Mouse (Mus musculus) urinary bladder, postnatal 14 days (tissue): ENCODE measurements at regions not wholly inside any gene's neighbourhood (a gene's known extent, or its start where the extent isn't known, plus 50 kb on each side); places are given as distances from the start of the nearest gene placed in this dataset.

ENCODE experiments used
- DNase-seq: peaks from one replicate; pipeline ENCODE4 v3.0.0; 2021; ENCODE audit warnings: low spot score

DNA sequence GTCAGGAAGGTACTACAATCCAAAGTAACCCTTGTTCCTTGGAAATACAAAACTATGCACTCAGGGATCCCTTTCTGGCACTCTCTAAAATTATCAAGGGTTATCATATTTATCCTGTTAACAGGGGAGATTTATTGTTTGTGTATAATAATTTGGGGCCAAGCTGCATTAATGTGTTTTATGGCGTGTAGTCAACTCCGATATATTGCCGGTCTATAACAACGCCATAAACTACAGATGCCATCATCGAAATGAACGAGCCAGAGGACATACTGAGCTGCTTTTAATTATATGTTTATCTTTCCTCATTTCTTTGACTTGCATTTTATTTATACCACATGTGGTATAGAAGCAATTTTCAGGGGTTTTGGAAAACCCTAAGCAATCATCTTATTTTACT, 147.2 kb downstream of the Nr2f2 start:
- DNase-seq, result no peak

DNA sequence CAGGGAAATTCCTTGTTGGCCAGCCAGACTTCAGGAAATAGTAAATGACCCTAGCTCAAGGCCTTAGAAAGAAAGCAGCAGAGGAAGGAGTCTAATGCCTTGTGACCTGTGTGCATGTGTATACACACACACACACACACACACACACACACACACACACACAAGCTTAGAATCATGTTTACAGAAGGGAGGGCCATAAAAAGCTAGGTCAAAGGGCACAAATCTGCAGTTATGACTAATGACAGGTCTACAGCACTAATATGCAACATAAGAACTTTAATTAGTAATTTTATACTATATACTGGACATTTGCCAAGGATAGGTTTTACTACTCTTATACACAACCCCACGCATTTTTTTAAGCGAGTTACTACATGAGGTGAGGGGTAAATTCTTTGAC, 149.4 kb downstream of the Nr2f2 start:
- DNase-seq, result no peak

DNA sequence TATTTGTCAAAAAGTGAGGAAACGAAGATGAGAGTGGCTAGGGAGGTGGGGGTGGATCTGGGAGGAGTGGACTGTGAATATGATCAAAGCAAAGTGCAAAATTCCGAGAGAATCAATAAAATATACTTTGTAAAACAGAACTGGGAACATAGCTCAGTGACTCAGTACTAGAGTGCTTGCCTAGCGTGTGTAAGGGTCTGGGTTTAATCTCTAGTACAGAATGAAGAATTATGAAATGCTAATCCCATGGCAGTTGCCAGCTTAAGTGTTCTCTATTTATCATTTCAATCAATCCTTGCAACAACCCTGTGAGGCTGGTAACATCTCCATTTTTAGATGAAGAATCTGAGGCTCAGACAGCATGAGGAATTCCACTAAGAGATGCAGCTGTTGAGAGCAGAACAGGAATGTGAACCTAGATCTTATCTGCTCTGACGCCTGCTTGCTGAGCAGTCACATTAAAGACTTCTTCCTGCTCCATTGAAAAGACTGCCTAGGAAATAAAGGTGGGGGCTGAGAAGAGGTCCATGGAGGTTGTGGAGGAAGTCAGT, 152.5 kb downstream of the Nr2f2 start:
- DNase-seq, result no peak

DNA sequence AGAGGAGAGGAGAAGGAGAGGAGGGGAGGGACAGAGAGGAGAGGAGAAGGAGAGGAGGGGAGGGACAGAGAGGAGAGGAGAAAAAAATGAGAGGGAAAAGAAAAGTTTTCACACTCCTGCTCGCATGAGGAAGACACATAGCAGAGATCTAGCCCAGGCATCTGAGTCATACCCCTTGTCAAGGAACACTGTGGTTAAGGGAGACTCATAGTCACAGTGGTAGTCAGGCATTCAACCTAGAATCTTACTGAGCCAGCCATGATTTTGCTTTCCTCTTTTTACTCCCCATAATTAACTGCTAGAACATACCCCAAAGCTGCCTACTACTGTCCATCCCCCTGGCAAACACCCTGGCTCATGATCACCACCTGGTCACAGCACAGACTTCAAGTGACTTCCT, 160.6 kb downstream of the Nr2f2 start:
- DNase-seq, result no peak

DNA sequence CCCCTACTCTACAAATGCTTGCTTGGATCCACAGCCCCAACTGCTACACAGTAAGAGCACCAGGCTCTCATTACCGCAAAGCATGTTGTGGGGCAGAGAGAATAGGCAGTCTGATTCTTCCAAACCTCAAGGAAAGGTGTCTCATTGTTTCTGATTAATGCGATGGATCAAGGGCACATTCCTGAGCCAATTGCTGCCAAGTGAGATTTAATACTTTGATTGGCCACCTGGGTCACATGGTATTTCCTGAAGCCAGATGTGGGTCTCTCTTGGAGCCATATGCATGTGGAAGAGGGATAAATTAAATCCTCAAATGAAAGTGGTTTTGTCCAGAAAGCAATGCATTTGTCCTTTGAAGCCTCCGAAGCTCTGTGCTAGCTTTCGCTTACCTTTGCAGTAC, 166.3 kb downstream of the Nr2f2 start:
- DNase-seq, result no peak

DNA sequence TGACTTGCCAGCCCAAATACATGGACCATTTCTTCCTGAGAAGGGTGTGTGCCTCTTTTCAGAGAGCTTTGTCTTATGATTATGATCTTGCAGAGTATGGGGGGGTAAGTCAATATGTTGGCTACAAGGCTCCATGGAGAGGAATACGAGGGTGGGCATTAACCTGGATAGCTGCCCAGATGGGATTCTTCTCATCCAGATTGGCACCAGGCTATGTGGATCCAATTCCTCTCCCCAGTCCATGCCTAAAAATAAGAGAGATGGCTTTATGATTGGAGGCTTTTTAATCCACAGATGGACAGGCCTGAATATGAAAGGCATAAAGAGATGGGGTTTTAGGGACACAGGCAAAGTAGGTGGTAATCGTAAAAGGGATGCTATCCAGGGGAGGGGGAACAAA, 187.6 kb downstream of the Nr2f2 start:
- DNase-seq, result no peak

DNA sequence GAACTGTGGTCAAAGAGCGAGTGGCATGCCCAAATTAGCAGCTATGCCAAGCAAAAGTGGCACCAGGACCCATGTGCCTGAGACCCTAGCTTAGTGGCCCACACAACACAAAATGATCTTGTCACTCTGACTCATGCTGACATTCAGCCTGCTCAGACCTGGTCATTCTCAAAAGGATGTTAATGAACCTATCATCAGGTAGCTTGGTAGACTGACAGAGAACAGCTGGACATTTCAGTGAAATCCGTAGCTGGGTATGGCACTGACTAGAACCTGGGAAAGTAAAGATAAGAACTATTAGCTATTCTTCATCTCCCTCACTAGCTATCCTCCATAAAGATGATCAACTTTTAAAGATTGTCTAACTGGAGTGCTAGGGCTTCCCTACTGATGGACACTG, 188.5 kb downstream of the Nr2f2 start:
- DNase-seq, result no peak

DNA sequence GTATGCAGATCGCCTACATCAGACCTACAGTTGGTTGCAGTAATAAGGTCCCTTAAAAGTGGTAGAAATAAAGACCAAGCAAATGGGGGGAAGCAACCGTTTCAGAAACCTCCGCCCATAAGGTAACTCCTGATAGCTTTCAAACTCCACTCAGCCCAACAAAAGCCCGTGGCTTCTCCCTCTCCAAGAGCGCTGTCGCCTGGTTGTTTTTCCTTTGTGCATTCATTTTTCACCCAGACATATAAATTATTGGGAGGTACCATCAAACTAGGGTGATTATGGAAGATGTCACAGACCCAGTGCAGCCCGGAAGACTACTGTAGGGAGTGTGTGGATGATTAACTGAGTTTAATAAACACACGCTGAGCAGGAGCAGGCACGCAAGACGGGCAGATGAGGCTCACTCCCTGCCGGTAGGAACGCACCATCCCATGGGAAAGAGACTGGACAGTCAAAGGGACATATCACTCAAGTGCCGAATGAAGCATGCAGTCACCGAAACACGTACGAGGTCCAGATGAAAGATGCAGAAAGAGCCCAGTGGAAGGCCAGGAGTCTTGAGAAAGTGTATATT, 189.8 kb downstream of the Nr2f2 start:
- no peak for DNase-seq

DNA sequence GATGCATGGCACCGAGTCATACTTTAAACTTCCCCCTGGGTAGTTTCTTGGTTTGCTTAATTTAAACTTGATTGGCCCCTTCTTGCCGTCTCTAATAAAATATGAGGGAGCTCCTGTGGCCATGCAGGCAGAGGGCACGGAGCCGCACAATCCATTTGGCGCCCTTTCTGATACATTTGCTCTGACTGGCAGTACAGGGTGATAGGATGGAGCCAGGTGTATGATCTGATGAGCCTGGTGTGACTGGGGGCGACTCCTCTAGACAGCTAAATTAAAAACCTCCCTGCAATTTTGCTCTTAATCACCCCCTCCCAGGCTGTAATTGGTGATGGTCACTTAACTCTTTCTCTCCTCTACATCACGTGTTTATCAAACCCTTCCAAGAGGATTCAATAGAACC, 190.4 kb downstream of the Nr2f2 start:
- DNase-seq, result no peak

DNA sequence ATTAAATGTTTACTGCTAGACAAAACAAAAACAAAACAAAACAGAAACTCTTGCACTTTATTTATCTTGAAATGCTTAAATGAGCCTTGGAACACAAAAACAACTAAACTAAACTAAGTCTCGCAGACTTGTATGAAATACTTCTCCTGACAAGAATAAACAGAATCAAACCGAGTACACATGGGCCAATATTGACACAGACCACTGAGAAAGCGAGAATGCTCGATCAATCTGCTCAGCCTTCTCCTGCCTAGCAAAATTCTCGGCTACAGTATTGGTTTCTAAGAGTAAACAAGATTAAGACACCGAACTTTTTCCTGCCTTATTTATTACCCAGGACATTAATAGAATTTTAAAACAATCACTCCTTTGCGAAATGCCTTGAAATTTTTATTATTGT, 194.1 kb downstream of the Nr2f2 start:
- no peak for DNase-seq

DNA sequence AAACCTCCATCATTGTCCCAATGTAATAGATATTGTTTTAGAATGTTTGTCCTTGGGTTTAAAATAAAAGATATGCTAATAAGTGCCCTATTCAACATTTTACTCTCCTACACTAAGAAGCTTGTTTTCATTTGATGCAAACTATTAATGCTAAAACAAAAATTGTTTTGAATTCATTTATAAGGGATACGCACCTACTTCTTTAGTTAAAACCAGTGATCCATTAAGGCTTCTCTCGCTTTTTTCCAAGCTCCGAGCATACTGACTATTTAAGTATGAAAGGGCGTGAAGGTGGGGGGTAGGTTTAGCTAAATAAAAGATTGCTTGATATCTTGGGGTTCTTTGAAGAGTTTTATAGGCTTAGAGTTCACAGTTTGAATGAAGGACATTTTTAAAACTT, 195.1 kb downstream of the Nr2f2 start:
- no peak for DNase-seq

DNA sequence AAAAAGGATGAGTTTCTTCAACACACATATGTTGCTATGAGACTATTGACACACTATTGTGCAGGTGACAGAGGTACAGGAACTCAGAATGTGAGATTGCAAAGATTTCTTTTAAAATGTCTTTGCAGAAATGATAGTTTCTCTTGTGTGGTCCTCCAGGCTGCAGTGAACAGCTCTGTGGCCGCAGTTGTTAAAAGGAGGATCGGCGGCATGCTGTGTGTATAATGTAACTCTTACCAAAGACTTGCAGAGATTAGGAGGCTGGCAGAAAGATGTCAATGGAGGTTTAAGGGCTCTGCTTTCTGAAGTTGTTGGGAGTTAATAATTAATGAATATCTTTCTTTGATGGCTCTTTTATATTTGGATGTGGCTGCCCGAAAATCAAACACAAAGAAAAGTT, 198.5 kb downstream of the Nr2f2 start:
- DNase-seq, result no peak

DNA sequence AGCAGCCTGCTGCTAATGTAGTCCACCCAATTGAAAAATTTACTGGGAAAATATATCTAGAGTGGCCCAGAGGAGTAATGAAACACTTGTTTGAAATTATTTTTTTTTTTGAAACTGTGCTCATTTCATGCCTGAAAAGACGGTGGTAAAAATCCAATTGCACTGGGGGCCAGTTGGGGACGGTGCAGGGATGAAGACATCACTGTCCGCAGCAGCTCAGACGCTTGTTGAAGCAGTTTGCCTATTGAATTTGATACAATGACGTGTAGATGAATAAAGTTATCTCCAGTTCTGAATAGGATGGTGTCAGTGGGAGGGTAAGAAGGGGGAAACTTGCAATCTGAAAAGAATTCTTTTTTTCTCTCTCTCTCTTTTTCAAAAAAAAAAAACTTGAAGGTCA, 200.5 kb downstream of the Nr2f2 start:
- DNase-seq, result no peak

DNA sequence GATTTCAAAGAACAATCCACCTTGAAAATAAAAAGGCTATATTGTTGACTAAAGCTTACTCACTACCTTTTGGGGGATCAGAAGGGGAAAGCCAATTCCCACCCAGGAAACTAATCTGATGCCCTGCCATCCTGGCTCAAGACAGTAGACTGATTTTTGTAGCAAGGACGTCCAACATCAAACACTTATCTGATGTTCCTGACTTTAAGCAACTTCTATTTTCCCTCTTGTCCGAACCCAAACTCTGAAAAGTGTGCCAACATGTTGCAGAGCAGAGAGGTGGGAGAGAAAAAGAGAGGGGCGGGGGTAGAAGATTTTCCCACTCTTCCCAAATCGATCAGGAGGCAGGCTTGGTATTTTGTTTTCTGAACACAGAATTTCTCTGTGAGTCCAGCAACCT, 201.0 kb downstream of the Nr2f2 start:
- DNase-seq, result no peak

DNA sequence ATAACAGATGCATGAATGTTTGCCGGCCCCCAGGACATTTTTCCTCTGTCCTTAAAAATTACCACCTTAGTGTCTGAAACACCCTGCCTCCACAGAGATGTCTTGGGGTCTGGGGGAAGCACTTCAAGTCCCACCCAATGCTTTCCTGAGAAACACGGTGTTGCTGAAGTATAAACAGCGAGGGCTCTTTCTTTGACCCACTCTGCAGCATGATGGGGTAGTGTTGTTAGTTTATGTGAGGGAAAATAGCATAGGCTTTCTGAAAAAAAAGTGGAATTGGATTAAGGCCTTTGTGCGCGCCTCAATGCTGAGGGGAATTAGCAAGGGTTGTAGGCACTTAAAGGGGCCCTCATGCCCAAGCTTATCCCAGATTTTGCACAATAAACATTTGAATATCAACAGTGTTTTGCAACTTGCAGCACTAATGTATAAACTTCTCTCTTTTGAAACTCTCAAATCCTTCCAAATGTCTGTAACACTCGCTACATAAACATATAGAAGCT, 201.8 kb downstream of the Nr2f2 start:
- DNase-seq, result no peak

DNA sequence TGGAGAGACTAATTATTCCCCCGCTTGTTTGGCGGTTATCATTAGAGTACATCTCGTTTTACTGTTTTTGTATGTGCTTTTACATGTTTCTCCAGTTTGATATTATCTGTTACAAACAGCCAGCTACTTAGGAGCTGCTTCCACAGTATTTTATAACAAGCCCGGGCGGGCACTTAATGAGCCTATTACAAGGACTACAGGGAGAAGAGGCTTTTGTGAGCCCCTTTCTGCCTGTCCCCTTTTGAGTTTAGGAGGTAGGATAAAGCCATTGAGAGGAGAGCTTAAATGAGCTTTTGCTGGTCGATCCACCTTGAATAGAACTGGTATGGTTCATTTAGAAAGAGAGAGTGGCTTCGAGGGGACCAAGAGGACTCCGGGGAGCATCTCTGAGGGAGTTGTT, 208.0 kb downstream of the Nr2f2 start:
- DNase-seq, result peak; percentile 4

DNA sequence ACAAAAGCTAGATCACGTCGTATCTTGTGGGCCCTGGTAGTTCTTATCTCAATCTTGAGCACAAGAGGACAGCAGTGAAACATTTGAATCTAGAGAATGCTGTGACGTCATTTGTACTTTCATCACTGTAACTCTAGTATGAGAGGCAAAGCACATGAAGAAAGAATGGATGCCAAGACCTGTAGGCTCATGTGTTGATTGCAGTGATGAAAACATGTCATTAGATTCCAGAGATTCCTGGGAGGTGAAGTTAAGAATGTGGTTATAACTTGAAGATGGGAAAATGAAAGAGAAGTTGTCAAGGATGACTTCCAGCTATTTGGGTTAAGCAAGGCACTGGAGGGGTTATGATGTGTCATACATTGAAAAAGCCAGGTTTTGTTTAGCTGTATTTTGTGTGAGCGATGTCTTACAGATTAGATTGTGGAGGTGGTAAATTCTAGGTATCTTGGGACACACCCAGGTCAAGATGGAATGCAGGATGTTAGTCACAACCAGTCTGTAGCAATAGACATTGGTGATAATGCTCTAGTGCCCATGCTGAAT, 221.7 kb downstream of the Nr2f2 start:
- no peak for DNase-seq

DNA sequence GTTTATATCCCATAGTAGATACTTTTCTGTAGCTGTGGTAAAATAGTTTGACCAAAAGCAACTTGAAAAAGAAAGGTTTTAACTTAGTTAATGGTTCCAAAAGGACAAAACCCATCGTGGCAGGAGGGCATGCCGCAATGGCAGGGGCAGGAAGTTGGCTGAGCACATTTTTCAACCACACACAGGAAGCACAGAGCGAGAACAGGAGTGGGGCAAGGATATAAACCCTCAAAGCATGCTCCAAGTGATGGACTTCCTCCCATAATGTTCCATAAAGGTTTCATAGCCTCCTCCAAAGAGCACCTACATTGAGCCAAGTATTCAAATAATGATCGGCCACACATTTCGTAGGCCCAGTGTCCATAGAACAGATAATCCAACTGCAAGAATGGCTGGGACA, 229.7 kb downstream of the Nr2f2 start:
- no peak for DNase-seq

DNA sequence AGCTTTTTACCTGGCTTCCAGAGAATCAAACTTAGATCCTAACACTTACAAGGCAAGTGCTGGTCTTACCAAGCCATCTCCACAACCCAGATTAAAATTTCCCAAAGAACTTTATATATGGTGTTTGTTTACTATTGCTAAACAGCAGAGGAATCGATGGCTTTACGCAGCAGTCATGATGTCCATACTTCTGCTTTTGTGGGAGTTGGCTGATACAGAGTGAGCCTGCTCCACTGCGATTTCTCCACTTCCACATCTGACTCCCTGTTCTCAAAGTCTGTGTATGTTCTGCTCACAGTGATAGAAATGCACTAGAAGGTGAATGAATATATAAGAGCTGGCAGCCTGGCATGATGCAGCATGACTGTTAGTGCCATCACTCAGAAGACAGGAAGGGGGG, 231.1 kb downstream of the Nr2f2 start:
- DNase-seq, result no peak

DNA sequence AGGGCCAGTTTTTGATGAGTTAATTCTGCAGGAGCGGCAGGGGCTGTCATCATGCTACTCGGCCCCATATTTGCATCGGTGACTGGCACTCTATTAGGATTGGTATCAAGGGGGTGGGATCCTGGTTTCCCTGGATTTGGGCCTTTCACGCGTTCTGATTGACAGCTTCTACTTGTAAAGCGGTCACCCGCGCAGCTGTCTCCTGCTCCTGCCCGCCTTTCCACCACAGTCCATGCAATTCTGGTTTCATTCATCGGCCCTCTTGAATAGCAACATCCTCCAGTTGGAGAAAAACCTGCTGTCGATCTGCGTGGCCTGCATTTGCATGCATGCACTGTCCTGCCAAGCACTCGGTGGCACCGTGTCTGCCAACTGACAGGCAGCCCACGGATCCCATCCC, 236.6 kb downstream of the Nr2f2 start:
- DNase-seq, result no peak

DNA sequence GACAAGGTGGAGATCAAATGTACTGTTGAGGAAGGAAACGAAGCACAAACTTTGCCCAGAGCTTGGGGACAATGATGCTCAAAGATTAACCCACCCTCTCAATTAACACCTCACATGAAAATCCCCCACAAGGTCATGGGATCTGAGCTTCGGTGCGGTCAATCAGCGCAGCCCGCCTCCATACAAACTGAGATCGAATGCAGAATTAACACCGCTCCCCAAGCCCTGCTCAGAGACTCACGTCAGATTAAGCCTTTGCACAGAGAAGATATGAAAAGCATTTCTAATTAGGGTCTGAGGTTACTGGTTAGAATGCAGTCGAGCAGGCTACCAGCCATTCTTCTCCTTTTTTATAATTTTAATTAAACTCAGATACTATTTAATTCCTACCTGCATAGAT, 243.7 kb downstream of the Nr2f2 start:
- DNase-seq, result no peak

DNA sequence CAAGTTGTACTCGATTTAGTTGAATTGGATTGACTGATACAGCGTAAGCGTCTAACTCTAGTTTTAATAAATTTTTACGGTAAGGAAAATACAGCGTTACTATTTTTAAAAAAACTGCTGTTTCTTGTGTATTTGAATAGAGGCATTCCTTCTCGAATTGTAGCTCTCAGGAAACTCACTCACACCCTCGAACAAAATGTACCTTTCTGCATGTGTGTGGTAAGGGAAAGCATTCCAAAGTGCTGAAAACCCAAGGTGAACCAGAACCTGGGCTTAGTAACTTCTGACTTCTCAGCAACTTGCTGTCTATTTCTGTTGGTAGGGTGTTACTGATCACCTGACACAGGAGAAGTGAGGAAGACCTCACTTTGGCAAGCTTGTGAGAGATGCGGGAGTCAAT, 247.0 kb downstream of the Nr2f2 start:
- DNase-seq, result no peak

DNA sequence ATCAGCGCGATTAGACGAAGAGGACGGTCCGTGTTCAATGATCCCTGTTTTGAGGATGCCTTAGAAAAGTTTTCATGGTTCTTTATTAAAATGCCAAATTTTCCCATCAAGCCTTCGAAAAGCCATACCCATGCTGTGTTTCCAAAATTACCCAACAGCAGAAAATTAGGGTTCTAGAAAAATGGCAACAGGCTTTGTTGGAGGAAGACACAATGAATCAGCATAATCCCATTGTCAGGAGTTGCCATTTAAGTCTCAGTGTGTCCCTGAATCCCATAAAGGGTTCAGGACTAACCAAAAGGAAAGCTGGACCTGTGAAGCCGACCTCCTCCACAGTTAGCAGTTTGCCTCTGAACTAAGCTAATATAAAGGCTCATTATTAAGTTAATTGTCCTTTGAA, 247.6 kb downstream of the Nr2f2 start:
- DNase-seq, result no peak
